Mouse (Mus musculus): ENCODE data around the gene Gm36028.

Gm36028 gene

GRCm38 (mm10) chr16:37860213-37860612 lies 733 bp downstream of the Gm36028 start:
- DNase-seq (ENCODE audit: low spot score) = no peak

- DNase-seq (ENCODE audit: low spot score) = no peak
Measured at GRCm38 (mm10) chr16:37857495-37857894, 3.5 kb downstream of the Gm36028 start.

GRCm38 (mm10) chr16:37856327-37856726 lies 4.6 kb downstream of the Gm36028 start:
- no peak for DNase-seq (ENCODE audit: low spot score)

GRCm38 (mm10) chr16:37855583-37855982 lies 5.4 kb downstream of the Gm36028 start:
- no peak for DNase-seq (ENCODE audit: low spot score)

- DNase-seq (ENCODE audit: low spot score) = no peak
Measured at GRCm38 (mm10) chr16:37854593-37854992, 6.4 kb downstream of the Gm36028 start.

- no peak for DNase-seq (ENCODE audit: low spot score)
Measured at GRCm38 (mm10) chr16:37854054-37854453, 6.9 kb downstream of the Gm36028 start.

GRCm38 (mm10) chr16:37853279-37853678 lies 7.7 kb downstream of the Gm36028 start:
- no peak for DNase-seq (ENCODE audit: low spot score)

GRCm38 (mm10) chr16:37851366-37851765 lies 9.6 kb downstream of the Gm36028 start:
- no peak for DNase-seq (ENCODE audit: low spot score)

- no peak for DNase-seq (ENCODE audit: low spot score)
Measured at GRCm38 (mm10) chr16:37847081-37847480, 13.9 kb downstream of the Gm36028 start.

- no peak for DNase-seq (ENCODE audit: low spot score)
Measured at GRCm38 (mm10) chr16:37845202-37845925, 15.6 kb downstream of the Gm36028 start.

- DNase-seq (ENCODE audit: low spot score) = no peak
Measured at GRCm38 (mm10) chr16:37843740-37844139, 17.2 kb downstream of the Gm36028 start.

- no peak for DNase-seq (ENCODE audit: low spot score)
Measured at GRCm38 (mm10) chr16:37842439-37842838, 18.5 kb downstream of the Gm36028 start.

- DNase-seq (ENCODE audit: low spot score) = no peak
Measured at GRCm38 (mm10) chr16:37837571-37837970, 23.4 kb downstream of the Gm36028 start.

GRCm38 (mm10) chr16:37831041-37831440 lies 29.9 kb downstream of the Gm36028 start:
- DNase-seq (ENCODE audit: low spot score) = no peak

- no peak for DNase-seq (ENCODE audit: low spot score)
Measured at GRCm38 (mm10) chr16:37826286-37826685, 34.7 kb downstream of the Gm36028 start.

GRCm38 (mm10) chr16:37824778-37825505 lies 36.0 kb downstream of the Gm36028 start:
- no peak for DNase-seq (ENCODE audit: low spot score)

GRCm38 (mm10) chr16:37823949-37824348 lies 37.0 kb downstream of the Gm36028 start:
- DNase-seq (ENCODE audit: low spot score) = no peak

GRCm38 (mm10) chr16:37817986-37818385 lies 43.0 kb downstream of the Gm36028 start:
- no peak for DNase-seq (ENCODE audit: low spot score)

GRCm38 (mm10) chr16:37814383-37814971 lies 46.5 kb downstream of the Gm36028 start:
- no peak for DNase-seq (ENCODE audit: low spot score)

GRCm38 (mm10) chr16:37813691-37814382 lies 47.1 kb downstream of the Gm36028 start:
- DNase-seq (ENCODE audit: low spot score) = no peak

GRCm38 (mm10) chr16:37812474-37812886 lies 48.5 kb downstream of the Gm36028 start:
- no peak for DNase-seq (ENCODE audit: low spot score)

- DNase-seq (ENCODE audit: low spot score) = no peak
Measured at GRCm38 (mm10) chr16:37811874-37812273, 49.1 kb downstream of the Gm36028 start.

- no peak for DNase-seq (ENCODE audit: low spot score)
Measured at GRCm38 (mm10) chr16:37809623-37809992, 51.3 kb downstream of the Gm36028 start.
